Mouse (Mus musculus) embryo, embryonic 9.5 days (tissue): Measurements from ENCODE around the gene Gm11634.
A peak's percentile ranks its signal among the peaks of the same experiment; 100 is the strongest.
"Not testable (repeated sequence)": the region's sequence is repeated elsewhere in the genome, so short reads cannot be mapped to it uniquely, and the experiment has no call there.

Experiments
- DNase-seq: peaks from one replicate; pipeline ENCODE4 v3.0.0-alpha.2; 2017; ENCODE audit errors: extremely low spot score

Gene Gm11634

DNA sequence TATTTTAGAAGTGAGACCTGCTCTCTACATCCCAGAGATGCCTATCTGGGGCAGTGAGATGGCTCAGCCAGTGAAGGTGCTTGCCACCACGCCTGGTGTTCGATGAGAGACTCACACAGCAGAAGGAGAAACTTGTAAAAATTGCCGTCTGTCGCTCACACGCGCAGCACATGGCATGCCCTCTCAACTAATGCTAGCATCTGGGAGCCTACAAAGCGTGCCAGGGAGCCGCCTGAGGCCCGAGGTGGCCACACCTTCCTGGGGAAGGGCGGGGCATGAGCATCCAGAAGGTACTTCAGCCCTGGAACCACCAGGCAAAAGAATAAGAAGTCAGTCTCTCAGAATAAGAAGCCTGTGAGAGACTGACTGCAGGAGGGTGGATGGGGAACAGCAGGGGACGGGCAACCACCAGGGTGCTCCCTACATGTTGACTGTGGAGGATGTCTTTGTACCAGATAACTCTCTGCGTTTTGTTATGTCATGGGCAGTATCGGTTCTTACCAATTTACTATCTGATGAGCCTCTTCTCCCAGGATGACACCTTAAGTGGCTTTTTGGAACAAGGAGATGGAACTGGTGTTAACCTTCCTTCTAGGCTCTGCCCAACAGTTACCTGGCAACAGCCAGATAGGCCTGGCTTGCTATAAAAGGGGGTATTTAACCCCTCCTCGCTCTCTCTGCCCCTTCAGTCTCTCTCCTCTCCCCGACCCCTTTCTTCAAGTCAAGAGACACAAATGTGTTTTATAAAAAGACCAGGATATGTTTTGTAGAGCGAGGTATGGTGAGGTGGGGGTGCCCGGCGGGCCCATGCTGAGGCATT is 18.1 kb upstream of the Gm11634 start:
- DNase-seq, result peak; percentile 27

DNA sequence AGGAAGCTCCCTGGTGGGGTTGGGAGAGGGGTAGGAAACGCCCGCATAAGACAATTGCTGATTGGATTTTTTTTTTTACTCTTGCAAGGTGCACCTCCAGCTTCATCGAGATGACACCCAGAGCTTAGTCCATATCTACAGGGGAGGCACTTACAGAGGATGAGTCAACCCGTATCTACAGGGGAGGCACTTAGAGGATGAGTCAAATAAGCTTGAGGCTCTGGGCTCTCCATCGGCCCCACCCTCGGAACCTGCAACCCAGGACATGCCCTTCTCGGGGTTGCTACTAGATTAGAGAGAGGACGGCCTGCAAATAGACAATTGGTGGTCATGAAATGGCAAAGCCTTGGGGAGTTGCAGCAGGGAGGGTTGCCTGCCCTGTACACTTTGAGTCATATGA is 17.0 kb upstream of the Gm11634 start:
- no peak for DNase-seq

DNA sequence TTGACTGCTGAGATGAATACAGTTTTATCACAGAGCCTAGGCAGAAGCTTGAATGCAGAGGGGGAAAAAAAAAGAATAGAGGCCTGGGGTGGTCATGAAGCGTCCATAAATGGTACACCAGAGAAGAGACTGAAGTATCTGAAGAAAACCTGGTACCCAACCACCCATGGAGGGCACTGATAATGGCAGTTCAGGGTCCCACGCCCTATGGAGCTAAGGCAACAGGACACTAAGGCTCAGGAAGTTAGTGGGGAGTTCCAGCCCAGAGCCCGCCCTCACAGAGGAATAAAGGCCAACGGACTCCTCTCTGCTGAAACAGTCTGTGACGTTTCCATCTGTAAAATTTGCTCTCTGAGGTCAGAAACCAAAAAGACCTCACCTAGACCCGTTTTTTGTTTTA is 16.3 kb upstream of the Gm11634 start:
- no peak for DNase-seq

DNA sequence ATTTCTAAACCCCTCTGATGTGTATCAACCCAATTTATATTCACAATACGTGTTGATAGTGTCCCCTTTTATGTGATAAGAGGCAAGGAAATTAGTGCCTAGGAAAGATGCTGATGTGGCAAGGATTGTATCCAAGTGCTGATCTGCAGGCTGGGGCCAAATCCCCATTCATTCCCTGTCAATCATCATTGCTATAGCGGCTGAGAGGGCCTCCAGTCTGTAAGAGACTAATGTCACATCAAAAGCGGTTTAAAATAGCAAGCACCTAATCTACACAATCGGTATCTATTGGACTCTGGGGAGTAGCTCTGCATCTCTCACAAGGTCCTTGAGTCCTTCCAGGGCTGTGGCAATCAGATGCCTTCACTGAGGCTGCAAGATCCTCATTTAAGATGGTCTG is 15.1 kb upstream of the Gm11634 start:
- DNase-seq, result no peak

DNA sequence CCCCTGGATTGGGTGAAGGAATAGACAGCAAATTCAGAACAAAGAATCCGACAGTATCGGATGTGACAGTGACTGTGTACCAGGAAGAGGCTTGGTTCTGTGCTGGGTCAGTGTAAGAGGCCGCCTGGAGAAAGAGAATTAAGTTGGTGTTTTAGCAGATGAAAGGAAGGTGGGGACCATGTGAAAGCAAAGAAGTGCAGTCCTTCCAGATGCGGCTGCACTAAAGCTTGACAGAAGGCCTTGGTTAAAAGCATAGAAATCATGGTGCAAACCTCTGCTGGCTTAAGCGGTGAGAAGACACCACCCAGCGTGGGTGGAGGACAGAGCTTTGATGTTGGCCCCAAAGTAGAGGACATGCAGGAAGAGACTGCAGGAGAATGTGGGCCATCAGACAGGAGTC is 14.5 kb upstream of the Gm11634 start:
- no peak for DNase-seq

DNA sequence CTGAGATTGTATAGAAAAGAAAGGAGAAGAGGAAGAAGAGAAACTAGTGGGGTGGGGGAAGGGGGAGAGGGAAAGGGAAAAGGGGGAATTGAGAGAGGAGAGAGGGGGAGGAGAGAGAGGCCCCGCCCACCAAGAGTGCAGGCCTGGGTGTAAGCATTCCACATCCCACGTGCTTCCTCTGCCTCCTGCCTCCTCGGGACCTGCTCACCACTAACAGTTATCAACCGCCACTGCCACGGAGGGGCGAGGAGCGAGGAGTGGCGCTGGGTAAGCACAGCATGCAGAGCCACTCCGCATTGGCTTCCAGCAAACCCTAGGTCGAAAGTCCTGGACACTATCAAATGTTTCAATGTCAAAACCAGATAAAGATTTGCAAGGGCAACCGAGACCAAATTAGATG is 11.4 kb upstream of the Gm11634 start:
- DNase-seq, result no peak

DNA sequence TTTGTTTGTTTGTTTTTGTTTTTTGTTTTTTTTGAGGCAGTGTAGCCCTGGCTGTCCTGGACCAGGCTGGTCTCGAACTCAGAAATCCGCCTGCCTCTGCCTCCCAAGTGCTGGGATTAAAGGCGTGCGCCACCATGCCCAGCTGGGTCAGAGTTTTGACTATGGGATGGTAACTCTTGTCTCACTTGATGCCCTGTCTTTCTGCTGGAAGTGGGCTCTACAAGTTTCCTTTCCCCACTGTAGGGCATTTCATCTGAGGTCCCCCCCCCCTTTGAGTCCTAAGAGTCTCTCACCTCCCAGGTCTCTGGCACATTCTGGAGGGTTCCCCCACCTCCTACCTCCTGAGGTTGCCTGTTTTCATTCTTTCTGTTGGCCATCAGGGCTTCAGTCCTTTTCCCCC is 8.1 kb upstream of the Gm11634 start:
- not testable (repeated sequence) for DNase-seq

DNA sequence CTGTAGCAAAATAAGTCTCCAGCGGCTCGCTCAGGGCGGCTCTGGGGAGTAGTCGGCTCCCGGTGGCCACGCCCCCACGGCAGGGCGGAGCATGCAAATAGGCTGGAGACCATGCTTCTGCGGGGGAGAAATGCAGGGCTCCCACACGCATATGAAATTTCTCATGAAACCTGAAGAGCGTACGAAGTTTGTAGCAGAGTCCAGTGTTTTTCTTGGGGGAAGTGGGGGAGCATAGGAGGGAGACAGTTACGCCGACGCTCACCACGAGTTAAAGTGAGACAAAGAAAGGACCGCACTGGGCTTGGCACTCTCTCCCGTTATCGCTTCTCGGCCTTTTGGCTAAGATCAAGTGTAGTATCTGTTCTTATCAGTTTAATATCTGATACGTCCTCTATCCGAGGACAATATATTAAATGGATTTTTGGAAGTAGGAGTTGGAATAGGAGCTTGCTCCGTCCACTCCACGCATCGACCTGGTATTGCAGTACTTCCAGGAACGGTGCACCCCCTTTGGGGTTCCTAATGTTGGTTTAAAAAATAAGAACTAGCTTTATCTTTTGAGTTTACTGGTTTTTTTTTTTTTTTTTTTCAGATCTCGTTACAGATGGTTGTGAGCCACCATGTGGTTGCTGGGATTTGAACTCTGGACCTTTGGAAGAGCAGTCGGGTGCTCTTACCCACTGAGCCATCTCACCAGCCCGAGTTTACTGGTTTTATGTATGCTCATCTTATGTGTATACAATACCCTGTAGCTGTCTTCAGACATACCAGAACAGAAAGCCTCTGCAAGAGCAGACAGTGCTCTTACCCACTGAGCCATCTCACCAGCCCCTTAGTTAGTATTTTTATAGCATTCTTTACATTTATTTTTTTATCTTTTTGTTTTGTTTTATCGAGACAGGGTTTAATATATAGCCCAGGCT is 5.7 kb upstream of the Gm11634 start:
- DNase-seq, result peak; percentile 91

DNA sequence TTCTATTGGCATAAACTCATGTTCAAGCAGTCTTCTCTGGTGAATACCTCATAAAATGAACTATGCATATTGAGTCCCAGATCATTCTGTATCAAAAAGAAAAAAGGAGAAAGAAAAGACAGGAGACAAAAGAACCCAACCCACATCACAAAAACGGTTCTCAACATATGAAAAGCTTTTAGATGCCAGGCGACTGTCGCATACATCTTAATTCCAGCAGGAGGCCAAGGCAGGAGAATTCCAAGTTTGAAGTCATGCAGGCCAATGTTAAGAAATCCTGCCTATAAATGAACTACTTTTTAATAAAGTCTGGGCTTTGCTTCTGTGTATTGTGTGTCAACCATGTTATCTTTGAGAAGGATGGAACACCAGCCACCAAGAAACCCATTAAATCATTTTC is 5.1 kb upstream of the Gm11634 start:
- no peak for DNase-seq

DNA sequence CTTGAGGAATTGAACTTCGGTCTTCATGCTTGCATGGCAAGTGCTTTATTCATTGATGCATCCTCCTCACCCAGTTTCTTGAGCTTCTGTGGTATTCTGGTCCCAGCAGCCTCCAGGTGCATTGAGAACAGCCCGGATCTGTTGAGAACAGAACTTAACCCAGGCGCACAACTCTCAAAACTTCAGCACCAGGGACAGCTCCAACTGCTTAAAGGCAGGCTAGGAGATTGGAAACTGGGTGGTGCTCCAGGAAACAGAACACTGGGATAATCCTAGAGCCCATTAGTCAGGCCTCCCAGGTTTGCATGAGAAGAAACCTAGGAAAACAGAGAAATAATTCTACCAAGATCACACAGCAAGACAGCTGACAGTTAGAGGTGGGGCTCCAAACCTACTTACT is 3.4 kb upstream of the Gm11634 start:
- peak; percentile 78 for DNase-seq

DNA sequence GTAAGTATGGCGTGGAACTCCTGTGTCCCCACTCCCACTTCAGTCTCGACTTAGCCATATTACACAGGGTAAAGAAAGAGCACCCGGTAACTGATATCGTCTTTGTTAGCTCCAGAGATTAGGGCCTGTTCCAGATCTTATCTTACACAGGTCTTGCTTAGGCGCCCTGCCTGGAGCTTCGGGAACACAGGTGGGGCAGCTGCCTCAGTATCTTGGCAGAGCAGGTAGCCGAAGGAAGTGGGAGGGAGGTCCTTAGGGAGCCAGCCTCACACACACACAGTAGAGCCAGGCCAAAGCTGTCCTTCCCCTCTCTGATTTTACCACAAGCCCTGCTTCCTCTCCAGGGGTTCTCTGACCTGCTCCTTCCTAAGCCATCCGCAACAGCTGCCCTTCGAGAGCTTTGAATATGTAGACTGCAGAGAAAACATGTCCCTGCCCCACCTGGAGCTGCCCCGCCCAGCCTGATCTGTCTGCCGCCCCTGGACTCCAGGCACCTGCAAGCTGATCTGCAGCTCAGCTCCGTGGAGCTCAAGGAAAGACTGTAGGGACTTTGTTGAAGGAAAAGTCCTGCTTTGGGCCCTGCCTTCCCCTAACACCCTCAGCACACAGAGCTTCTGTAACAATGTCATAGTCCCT is 8.9 kb downstream of the Gm11634 start:
- DNase-seq, result no peak

DNA sequence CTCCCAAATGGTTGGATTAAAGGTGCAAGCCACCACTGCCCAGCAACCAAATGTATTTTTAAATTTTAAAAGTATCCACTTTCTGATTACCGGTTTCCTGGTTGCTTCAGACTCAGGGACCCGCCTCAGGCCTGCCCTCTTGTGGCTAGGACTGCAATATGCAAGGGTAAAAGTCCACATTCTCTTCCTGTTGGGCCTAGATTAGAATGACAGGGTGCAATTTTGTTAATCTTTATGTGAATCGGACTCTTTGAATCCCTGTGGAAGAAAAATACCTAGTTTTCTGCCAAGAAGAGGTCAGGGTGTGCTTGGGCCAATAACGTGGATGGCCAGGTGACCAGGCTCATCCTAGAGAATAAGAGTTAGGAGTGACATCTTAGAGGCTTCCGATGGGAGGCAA is 9.6 kb downstream of the Gm11634 start:
- peak; percentile 45 for DNase-seq

DNA sequence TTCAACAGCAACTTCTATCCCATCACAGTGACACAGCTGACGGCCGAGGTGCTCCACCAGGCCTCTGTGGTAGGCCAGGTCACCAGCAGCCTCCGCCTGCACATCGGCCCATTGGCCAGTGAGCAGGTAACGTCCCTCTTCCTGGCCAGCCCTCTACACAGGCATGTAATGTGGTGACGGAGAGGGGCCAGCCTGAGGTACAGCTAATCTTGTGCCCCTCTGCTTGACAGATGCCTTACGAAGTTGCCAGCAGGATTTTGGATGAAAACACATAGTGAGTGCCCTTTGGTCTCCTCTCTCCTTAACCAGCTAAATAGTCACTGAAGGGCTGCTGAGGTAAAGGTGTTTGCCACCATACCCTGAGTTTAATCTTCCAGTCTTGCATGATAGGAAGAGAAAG is 10.2 kb downstream of the Gm11634 start:
- no peak for DNase-seq

DNA sequence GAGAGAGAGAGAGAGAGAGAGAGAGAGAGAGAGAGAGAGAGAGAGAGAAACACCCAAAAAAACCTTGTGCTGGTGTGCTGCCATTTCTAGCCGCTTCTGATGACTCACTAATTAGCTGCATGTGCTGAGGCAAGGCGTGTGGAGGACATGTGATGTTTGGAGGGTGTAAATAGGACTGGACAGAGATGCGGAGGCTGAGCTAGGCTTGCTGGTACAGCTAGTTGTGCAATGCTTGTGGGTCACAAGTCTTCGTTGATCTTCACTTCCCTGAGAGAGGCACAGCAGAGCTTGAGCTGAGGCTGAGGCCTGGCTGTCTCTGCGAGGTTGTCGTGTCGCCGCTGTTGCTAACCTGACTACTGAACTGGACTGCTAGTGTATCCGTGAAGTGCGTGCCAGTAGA is 11.4 kb downstream of the Gm11634 start:
- DNase-seq, result no peak

DNA sequence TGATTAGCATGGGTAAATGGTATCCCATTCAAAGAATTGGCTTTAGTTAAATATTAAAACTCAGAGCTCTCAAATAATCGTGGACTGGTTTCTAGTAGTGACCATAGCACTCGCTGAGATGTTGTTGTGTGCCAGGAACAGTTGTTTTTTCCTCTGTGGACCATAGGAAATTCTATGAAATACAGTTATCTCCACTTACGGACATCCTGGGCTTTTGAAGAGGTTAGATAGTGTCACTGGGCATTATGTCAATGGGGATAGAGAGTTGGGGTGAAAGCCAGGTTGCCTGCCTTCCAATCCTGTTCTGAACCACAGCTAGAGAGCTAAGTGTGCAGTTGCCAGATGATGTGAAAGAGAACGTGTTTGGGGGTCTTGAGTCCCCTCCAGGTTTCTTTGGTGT is 13.3 kb downstream of the Gm11634 start:
- DNase-seq, result no peak

DNA sequence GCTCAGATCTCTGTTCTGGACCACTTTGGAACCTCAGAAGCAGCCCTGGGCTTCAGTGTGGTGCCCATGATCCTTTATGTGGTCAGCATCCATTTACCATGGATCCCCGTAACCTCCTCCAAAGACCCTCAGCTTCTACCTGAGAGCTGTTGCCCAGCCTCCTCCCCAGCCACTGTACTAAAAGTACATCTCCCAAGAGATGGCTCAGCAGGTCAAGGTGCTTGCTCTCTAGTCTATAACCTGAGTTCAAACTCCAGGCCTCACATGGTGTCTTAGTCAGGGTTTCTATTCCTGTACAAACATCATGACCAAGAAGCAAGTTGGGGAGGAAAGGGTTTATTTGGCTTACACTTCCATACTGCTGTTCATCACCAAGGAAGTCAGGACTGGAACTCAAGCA is 14.0 kb downstream of the Gm11634 start:
- not testable (repeated sequence) for DNase-seq

DNA sequence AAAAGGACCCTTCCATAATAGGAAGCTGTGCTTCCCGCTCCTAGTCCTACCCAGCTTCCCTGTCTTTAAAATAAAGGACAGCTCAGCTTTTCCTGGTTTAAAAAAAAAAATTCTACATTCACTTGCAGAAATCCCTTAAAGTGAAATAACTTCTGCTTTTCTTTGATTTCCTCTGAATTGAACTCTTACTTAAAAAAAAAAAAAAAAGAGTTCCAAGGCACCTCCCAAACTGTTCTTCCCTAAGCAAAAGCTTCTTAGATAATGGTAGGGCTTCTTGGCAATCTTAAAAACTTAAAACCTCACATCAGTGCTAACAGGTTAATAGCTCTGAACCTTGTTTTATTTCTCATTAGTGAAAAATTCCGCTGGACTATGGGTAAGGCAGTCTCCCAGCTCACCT is 15.9 kb downstream of the Gm11634 start:
- DNase-seq, result no peak

DNA sequence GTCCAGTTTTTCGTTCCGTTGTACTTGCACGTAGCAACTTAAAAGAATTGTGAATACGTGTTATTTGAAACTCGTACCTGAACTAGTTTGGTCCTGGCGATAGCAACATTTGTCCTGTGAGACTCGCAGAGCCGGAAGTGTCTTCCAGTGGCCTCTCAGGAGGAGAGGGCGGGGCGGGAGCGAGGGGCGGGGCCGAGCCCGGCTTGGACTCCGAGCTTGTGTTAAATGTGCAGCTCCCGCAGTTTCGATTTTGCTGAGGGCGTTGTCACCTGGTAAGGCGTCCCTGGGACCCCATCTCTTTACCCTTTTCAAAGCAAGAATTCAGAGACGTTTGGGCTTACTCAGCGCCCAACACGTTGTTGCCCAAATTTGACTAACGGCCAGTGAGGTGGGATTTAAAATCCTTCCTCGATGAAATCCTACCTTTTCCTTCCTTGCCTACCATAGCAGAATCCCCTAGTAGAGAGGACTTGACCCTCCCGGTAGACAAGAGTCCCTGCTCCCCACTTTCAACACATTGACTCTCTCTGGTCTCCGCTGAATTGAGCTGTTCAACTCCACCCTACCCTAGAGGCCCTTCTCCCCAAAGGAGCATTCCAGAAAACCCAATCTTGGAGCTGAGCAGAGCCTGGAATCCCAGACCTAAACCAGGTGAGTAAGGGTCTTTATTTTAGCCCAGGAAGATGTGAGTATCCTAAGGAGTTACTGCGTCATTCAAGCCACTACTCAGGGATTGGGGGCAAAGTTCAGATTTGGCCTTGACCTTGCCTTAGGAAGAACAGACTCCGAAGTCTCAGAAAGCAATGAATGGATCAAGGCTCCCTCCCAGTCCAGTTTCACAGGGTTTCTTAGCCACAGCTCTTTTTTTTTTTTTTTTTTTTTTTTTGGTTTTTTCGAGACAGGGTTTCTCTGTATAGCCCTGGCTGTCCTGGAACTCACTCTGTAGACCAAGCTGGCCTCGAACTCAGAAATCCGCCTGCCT is 16.7 kb downstream of the Gm11634 start, which contains the start of gene Tmem106a:
Tmem106a (plus strand) TSS at position 189 of the 982 bp plus-strand sequence.
- DNase-seq, result peak; percentile 80

DNA sequence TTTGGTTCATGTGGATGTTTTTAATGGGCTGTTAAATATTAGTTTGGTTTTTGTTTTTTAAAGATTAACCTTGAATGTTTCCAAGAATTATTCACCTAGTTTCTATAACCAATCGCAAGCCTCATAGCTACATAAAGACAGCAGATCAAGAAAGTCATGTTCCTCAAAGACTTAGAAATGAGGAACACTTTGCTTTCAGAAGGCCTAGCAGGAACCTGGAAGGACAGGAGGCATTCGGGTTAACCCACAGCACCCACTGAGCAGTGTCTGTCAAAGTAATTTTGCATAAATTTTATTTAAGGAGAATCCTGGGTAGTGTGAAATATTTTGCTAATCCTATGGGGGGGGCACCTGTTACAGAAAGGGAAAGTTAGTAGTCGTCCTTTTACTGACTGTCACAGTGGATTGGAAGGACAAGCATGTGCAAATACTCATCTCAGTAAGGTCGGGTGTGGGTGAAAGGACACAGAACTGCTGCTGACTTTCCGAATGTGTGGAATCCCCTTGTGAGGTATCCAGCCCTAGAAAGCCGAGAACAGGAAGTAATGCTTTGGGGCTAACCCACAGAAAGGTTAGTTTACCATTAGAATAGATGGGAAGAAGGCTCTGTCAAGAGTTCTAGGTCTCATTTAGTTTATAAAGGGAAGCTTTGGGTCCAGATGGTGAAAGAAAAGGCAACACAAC is 17.8 kb downstream of the Gm11634 start:
- no peak for DNase-seq

DNA sequence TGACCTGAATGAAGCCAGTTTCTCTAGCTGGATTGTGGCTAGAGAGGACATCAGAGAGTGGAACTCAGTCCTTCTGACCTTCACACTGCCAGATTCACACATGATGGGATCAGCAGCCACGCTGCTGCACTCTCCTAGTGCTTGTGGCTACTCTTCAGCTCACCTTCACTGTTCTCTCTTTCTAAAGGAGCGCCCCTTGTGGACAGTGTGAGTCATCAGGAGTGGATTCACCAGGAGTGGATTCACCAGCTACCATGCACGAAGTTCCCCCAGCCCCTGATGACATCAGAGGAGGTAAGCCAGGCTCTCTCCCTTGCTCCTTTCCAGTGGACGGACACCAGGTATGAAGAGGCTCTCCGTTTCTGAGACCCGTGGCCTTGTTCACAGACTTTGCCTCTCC is 22.9 kb downstream of the Gm11634 start:
- peak; percentile 6 for DNase-seq

DNA sequence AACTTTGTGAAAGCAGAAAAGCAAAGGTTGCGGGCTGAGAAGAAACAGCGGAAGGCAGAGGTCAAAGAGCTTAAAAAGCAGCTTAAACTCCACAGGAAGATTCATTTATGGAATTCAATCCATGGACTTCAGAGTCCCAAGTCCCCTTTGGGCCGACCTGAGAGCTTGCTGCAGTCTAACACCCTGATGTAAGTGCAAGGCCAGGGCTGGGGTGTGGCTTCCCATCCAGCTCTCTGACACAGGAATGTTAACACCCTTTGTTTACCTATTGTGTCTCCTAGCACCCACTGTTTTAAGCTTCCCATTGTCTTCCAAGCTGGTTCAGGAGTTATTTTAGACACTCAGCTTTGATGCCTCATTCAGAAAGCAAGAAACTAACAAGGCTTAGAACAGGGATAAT is 30.6 kb downstream of the Gm11634 start:
- DNase-seq, result no peak
